Mouse (Mus musculus) ES-CJ7 (cell line): ENCODE data around the gene Tesk2.

ENCODE experiments used
- DNase-seq: peaks from one replicate; pipeline ENCODE4 v3.0.0; 2011; ENCODE audit warnings: low read depth, low spot score

Gene Tesk2

DNA sequence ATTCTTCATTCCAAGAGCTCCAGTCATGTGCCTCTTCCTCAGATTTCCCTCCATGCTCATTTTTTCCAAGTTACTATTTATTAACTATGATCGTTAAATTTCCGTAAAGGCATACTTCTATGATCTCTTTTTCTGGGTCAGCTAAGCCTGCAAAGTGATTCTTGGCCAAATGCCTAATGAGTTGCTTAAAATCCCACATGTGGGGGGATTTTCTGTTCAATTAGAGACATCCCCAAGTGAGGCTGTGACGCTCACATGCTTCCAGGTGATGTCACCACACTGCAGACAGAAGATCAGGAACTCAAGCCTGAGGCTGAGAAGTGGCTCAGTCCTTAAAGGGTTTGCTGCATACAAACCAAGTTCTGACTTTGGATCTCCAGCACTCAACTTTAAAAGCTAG is 129.2 kb downstream of the Tesk2 start:
- no peak for DNase-seq

- DNase-seq: no peak
Observed at GRCm38 (mm10) chr4:116854286-116854685, 133.5 kb downstream of the Tesk2 start.
